Mouse (Mus musculus) c-Kit-positive CD71-negative TER-119-negative erythroid progenitor cells, embryonic 14.5 days (primary cell): ENCODE measurements around the gene Mllt11.

Experiments
- DNase-seq: peaks from one replicate; pipeline ENCODE4 v3.0.0-alpha.2; 2013; ENCODE audit warnings: low read depth

The Mllt11 gene

DNA sequence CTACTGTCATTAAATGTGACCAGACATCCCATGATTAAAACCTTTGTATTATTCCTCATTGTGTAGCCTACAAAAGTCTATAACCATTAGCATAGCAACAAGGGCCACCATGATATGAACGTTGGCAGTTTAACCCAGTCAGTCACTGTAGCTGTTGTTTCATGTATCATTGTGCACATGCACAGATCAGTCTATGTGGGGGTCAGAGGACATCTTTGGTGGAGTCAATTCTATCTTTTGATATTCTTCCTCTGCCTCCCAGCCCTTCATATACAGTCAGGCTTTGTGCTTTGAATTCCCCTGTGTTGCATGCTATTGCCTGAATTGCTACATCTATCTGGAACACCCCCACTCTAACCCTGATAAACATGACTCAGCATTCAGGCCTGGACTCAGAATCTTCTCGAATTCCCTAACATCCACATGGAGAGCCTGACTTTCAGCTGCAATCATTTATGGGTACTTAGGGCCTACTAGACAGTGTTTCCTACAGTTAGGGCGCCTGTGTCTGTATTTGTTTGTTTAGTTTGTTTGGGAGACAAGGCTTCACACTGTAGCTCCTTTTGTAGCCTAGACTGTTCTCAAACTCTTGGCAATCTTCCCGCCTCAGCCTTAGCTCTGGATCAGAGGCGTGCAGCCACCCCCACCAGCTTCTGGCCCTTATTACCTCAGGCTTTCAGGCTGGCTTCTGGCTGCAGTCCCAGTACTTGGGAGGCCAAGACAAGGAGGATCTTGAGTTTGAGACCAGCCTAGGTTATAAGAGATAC, 14.7 kb upstream of the Mllt11 start:
- no peak for DNase-seq

GRCm38 (mm10) chr3:95243086-95243485, 11.1 kb upstream of the Mllt11 start:
- DNase-seq: no peak

GRCm38 (mm10) chr3:95241498-95241897, 9.5 kb upstream of the Mllt11 start, which contains the start of gene Gm128:
Gm128 (minus strand) TSS chr3:95241598.
- no peak for DNase-seq

DNA sequence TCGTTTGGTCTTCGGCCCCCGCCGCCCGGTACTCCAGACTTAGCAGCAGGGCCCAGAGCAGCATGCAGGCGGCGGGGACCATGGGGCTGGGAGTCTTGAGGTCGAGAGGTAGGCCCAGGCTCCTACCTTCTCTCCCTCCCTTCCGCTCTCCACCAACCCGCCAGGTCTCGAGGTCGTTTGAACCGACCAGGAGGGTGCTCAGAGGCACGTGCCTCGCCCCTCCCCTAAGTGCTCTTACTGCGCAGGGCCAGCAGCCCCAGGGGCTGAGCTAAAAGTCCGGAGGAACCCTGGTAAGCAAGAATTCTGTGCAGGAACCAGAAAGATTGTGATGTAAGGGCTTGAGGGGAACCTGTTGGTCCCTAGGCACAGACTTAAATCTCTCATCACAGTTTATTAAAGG, 8.9 kb upstream of the Mllt11 start:
- DNase-seq: no peak

GRCm38 (mm10) chr3:95239971-95240370, 8.0 kb upstream of the Mllt11 start:
- no peak for DNase-seq

GRCm38 (mm10) chr3:95239022-95239421, 7.1 kb upstream of the Mllt11 start:
- DNase-seq: no peak

DNA sequence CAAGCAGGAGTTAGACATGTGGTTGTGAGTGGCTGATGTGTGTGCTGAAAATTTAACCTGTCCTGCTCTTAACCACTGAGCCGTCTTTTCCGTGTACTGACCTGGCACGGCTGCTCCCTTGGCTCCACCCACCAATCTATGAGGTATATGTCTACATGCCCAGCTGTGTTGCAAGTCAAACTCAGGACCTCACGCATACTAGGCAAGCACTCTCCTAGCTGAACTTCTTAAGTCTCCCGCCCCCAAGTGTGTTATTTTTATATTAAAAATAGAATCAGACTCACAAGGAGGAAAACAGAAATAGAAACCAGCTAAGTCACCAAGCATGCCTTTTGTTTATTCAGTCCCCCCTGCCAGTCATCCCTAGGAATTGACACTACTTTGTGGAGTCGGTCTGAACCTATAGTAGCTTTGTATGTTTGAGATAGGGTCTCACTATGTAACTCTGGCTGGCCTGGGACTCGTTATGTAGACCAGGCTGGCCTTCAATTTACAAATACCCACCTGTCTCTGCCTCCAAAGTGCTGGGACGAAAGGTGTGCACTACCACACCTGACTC, 5.6 kb upstream of the Mllt11 start:
- DNase-seq: no peak

DNA sequence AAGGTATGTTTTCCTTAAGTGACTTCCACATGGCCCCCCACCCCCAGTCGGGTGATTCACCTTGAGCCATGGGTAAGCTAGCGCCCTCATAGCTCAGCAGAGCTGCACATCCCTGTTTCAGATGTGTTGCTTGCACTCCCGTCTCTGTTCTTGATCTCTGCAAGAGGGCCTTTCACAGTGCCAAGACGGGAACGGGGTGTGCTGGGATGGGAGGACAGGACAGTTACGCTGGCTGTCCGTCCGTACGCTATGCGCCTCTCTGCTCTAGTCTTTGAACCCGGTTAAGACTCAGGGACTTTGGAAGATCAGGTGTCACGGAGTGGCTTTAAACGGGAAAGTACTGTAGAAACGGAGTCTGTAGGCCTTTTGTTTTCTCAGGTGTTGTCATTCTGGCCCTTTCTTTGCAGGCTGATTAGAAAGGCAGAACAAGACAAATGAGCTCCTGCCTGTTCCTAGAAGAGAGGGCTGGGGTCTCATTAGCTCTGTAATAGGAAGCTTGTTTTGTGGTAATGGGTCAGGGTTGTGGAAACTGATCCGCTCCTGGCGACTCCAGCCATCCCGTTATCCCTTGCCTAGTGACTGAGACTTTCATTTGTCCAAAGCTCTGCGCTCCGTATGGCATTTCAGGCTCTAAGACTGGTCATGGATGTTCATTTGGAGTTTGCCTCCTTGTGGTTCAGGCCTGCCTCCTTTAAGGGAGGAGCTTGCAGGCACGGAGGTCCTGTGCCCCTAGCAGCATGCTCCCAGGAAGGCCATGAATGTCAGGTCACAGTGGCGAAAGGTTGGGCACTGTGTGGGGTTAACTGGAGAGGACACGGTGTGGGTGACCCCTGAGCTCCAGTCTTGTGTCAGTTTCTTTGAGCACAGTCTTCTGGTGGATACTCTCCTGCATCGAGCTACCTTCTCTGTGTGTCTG, 3.7 kb upstream of the Mllt11 start:
- DNase-seq: no peak

GRCm38 (mm10) chr3:95233303-95233980, 1.5 kb upstream of the Mllt11 start:
- DNase-seq: no peak

DNA sequence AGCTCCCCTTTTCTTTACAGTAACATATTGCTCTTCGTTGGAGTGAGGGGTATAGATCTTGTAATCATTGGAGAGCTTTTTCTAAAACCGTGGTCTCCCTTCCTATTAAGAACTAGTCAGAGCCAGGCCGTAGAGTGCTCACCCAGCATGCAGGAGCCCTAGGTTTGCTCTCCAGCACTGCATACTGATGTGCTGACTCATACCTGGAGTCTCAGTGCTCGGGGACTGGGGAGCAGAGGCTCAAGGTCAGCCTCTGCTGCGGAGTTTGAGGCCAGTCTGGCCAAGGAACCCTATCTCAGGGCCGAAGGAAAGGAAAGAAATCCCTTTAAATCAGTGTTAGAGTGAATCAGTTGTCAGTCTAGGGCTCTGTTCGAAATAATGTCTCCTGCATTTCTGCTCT, 800 bp upstream of the Mllt11 start:
- no peak for DNase-seq

DNA sequence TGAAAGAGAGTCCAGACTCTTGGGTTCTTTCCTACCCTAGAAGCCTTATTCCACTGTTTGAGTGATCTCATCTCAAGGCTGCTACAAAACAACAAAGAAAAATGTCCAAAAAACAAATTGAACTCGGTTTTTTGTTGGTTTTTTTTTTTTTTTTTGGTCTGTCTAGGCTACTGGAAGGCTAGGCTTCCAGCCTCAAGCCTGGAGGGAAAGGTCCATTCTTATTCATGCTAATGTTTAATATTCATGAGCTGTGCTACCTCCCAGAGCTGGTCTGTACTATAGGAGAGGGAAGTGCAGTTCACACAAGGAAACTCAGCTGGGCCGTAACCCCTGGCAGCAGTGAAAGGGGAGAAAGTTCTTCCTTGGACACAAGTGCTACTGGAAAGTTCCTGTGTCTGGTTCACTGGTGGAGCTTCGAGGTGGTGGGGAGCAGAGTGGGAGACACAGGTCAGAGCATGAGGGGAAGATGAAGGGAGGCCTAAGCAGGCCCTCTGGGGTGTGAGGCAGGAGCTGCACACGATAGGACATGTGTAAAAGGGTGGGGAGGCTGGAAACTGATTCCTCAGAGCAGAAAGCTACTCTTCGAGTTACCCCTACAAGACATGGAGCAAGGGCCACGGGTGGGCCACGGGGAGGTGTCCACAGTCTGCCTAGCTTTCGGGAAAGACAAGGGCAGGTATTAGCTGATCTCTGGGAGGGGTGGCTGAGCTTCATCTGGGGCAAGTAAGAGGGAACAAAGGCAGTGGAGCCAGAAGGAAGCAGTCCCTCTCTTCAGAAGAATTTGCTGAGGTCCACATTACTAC, 1.3 kb downstream of the Mllt11 start:
- DNase-seq: no peak

GRCm38 (mm10) chr3:95229781-95230494, 2.0 kb downstream of the Mllt11 start:
- DNase-seq: no peak

DNA sequence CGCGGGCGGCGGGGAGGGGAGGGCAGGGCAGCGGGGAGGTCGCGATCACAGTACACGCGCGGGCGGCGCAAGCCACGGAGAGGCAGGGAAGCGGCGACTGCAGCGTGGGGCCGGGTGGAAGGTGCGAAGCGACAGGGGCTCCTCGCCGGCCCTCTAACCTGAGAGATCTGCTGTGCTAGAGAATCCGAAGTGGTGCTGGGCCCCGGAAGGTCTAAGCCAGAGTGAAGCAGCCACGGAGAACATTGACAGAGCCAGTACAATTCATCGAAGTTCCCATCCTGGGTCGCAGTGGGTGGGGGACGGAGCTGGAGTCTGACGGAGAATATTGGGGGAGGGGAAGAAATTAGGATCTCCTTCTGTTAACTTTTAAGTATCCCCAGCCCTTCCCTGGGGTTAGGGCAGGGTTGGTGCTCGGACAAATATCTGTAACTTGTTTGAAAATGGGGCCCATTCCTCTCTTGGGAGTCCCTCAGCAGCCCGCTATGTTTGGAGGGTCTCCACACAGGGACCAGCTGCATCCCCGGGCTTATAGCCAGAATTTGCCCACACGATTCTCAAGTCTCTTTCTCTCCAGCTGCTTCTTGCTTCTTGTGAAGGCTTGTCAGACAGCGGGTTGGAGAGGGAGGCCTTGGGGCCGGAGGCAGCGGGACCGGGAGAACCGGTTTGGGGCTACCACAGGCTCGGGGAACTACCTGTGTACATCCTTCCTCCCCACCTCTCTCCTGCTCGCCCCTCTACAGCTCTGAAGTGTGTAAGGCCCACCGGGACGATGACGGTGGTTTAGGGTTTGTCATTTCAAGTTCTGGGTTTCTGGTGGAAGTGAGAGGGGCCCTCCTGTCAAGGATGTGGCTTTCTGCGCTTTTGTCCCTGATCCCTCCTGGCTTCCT, 2.8 kb downstream of the Mllt11 start:
- no peak for DNase-seq

GRCm38 (mm10) chr3:95228148-95228893, 3.6 kb downstream of the Mllt11 start, which contains the start of gene Cdc42se1:
Cdc42se1 (plus strand) TSS chr3:95228732.
- DNase-seq: peak; percentile 78

DNA sequence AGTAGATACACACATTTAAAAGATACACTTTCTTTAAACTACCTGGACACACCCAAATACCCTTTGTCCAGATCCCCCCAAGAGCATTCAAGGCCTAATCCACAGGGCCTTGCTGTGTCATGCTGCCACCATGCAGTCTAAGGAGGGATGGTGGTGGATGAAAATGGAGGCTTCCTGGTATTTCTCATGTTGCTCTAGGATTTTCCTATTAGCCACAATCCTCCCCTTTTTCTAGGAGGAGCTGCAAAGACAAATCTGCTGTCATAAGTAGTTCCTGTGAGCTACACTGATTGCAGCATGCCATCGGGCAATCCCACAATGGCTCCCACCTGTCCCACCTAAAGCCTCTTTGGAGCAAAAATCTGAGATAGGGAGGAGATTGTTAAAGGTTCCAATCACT, 4.8 kb downstream of the Mllt11 start:
- DNase-seq: no peak

DNA sequence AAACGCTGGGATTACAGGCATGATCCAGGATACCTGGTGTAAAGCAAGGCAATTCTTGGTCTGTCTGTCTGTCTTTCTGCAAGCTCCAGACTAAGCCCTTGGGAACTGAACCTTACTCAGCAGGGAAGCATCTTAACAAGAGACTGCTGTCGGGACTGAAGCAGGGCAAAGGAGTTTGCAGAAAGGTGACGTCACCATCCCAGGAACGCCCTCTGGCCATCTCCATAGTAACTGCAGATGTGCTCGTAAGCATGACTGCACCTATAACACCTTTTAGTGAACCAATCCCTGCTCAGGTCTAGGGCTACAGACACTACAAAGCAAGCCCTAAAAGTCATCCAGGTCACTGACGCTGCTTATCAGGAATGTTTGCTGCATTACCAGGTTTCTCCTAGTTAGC, 7.7 kb downstream of the Mllt11 start:
- DNase-seq: no peak

DNA sequence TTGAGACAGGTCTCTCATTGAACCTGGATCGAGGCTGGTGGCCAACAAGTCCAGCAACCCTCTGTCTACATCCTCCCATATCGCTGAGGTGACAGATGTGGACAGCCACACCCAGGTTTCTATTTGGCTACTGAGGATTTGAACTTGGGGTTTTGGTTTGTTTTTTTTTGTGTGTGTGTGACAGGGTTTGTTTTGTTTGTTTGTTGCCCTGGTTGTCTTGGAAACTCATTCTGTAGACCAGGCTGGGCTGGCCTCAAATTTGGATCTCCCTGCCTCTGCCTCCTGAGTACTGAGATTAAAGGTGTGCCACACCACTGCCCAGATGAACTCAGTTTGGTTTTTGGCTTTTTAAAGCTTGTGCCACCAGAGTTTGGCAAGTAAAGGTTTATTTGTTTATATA, 8.9 kb downstream of the Mllt11 start:
- no peak for DNase-seq

- DNase-seq: no peak
These were observed 13.4 kb downstream of the Mllt11 start for GRCm38 (mm10) chr3:95218466-95219137.
